Mouse (Mus musculus): ENCODE measurements around the gene Deup1.
"Not testable (repeated sequence)": the region's sequence is repeated elsewhere in the genome, so short reads cannot be mapped to it uniquely, and the experiment has no call there.

The Deup1 gene

GRCm38 (mm10) chr9:15587157-15587854 is 40.4 kb downstream of the Deup1 start:
- peak in 1 of 2 experiments; percentile 16 for DNase-seq (ENCODE audit: low spot score in 2 of 2)

DNA sequence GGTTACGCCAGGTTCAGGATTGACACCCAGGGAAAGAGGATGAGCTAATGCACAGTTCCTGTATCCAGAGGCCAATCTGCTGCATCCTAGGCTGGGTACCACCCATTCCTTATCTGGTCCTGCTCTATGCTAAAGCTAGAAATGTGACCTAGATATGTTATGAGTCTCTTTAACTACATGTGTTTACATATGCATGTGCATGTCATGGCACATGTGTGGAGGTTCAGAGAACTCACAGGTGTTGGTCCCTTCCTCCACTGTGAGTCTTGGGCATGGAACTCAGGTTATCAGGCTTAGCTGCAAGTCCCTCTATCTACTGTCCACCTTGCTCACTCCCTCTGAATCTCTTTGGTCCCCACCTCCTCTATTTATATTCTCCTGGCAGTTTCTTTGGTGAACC is 41.8 kb downstream of the Deup1 start:
- DNase-seq (ENCODE audit: low spot score in 2 of 2) = no peak

- no peak for DNase-seq (ENCODE audit: low spot score in 2 of 2)
Measured at GRCm38 (mm10) chr9:15584209-15584608, 43.5 kb downstream of the Deup1 start.

DNA sequence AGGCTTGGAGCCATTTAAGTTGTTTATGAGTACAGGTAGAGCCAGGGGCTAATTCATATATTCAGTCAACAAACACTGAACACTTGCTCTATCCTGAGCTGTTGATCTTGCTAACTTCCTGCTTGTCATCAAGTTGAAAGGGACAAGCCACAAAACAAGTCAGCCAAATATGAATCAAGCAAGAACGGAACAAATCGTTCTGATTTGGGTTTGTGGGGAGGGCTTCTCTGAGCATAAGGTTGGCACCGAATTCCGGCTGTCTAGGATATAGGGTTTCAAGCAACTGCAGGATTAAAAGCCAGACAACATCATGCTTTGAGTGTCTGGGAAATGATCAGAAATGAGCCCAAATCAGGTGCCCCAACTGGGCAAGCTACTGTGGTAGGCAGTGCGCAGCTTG is 45.7 kb downstream of the Deup1 start:
- no peak for DNase-seq (ENCODE audit: low spot score in 2 of 2)

- DNase-seq (ENCODE audit: low spot score in 2 of 2) = no peak
Measured at GRCm38 (mm10) chr9:15580176-15580575, 47.6 kb downstream of the Deup1 start.

GRCm38 (mm10) chr9:15578946-15579345 is 48.8 kb downstream of the Deup1 start:
- DNase-seq (ENCODE audit: low spot score in 2 of 2) = no peak

DNA sequence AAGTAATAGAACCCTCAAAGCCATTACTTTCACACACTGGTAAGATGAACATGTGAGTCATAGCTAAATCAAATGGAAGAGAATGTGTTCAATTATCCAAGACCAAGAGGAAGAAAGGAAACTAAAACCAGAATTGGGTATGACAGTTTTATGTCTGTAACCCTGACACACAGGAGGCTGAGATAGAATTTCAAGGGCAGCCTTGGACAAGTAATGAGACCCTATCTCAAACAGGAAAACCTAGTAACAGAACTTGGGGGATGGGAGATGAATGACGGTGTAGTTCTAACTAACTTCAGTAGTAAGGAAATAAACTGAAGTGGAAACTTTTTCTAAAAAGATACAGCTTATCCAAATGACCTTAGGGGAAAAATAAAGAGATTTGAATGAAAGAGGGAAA is 49.3 kb downstream of the Deup1 start:
- no peak for DNase-seq (ENCODE audit: low spot score in 2 of 2)

DNA sequence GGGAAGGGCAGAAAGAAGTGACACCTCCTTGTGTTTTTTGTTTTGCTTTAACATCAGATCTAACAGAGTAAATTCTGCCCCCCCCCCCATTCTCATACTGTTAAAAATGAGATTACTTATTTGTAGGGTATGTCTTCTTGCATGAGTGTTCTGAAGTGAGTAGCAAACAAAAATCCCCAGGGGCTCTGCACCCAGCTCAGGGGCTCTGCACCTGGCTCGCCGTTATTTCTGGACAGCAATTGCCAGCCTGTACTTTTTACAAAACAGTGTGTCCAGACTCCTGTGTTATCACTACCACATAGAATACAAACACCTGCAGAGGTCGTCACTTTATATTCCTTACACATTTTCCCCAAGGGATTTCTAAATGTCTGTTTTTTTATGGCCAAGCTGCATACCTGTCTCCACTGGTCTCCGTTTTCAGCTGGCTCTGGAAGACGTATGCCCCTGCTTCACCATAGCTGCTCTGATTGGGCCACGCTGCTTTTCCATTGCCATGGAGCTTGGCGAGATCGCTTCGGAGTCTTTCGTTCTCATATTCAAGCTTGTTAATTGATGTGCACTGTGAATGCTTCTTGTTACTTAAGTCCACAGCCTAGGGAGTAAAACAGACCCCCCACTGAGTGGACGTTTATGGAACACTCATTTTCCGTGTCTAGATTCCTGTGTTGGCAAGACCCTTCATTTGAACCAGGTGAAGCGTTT is 52.8 kb downstream of the Deup1 start:
- no peak for DNase-seq (ENCODE audit: low spot score in 2 of 2)

GRCm38 (mm10) chr9:15562353-15562752 is 65.4 kb downstream of the Deup1 start:
- DNase-seq (ENCODE audit: low spot score in 2 of 2) = no peak

GRCm38 (mm10) chr9:15560451-15560850 is 67.3 kb downstream of the Deup1 start:
- no peak for DNase-seq (ENCODE audit: low spot score in 2 of 2)

- no peak for DNase-seq (ENCODE audit: low spot score in 2 of 2)
Measured at GRCm38 (mm10) chr9:15553322-15553721, 74.4 kb downstream of the Deup1 start.

DNA sequence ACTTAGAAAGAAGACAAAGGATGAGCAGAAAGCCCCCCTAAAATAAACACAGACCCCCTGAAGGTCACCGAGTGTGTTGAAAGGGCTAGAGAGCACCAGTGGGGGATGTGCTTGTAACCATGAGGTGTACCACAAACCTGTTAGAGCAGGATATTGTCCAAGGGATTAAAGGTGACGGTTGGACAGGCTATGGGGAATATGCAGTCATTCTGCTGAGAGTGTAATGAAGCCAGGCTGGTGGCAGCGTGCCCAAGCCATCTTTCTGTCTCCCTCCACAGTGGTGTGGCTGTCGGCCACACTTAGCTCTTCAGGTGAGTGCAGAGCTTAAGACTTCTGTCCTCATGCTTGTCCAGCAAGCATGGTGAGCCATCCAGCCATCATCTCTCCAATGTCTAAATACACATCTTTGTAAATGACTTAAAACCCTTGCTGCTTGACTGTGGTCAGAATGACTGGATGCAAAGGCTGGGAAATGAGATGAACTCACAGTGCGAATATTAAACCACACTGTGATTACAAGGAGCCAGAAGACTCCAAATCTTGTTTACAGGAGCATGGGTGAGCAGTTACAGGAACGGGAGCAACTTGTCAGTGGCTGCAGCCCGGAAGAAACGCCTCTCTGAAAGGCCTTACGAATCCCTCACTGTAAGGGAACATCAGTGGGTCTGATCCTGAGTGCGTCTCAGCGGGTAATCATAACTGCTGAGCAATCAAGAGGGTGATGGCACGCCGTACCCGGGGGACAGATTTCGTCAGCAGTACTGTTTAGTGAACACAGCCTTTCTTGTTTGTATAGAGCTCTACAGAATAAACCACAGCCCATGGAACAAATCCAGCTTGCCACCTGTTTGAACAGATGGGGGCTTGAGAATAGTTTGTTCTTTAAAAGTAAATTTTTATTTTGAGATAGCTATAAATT is 75.5 kb downstream of the Deup1 start:
- no peak for DNase-seq (ENCODE audit: low spot score in 2 of 2)

DNA sequence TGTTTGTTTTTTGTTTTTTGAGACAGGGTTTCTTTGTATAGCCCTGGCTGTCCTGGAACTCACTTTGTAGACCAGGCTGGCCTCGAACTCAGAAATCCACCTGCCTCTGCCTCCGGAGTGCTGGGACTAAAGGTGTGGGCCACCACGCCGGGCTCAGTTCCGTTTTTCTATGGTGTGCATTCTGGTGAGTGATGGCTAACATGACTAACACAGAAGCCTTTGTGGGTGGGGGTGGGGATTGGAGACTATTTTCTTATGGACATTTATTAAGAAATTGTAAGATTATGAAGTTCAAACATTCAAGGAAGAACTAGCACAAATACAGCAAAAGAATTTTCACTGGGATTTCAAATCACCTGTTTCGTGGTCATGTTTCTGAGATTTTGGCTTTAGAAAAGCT is 76.7 kb downstream of the Deup1 start:
- DNase-seq (ENCODE audit: low spot score in 2 of 2) = not testable (repeated sequence)

GRCm38 (mm10) chr9:15550461-15550961 is 77.2 kb downstream of the Deup1 start:
- no peak for DNase-seq (ENCODE audit: low spot score in 2 of 2)

DNA sequence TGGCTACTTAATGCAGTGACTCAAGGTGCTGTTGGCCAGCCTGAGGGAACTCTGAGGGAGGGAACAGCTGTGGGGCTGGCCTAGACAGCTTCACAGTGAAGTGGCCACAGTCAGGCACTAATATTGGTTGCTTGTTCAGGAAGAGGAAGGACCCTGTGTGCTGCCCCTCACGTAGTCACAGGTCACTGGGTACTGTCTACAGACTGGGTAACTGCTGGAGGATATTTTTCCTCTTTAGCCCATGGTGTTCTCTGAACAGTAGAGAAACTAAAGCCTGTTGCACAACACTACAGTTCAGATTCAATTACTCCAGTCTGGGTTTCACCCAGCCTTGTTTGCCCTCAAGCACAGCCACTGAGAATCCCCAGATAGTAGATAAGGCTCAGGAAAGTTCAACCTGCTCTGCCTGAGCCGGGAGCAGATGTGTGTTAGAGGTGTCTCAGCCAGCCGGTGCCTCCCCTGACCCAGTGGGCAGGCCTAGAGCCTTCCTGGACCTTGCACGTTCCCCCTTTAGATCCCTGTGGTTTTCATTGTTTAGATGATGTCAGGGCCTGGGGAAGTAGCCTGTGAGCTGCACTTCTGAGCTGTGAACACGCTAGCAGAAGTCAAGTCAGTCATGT is 85.9 kb downstream of the Deup1 start:
- no peak for DNase-seq (ENCODE audit: low spot score in 2 of 2)

GRCm38 (mm10) chr9:15538979-15539533 is 88.7 kb downstream of the Deup1 start:
- DNase-seq (ENCODE audit: low spot score in 2 of 2) = no peak

DNA sequence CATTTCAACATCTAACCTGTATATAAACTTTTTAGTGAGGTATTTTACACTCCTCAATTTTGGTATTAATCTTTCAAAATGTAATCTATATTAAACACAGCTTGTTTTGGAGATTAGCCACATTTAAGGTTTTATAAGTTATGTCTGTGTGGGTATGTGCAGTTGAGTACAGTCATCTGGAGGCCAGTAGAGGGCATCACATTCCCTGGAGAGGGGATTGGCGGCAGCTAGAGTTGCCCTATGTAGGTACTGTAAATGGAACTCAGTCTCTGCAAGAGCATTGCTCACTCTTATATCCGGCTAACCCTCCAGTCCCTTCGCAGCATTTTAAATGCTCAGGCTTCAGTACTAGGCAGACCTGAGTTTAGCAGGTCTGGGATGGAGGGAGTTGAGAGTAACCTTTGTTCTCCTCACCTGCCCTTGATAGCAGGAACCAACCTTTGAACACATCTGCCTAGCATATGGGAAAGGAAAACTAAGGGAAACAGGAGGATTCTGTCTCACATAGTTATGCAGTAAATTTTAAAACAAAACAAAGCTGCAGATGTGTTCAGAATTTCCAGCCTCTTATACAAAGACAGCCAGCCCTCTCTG is 90.2 kb downstream of the Deup1 start:
- DNase-seq (ENCODE audit: low spot score in 2 of 2) = no peak

- DNase-seq (ENCODE audit: low spot score in 2 of 2) = no peak
Measured at GRCm38 (mm10) chr9:15536861-15537426, 90.8 kb downstream of the Deup1 start.

DNA sequence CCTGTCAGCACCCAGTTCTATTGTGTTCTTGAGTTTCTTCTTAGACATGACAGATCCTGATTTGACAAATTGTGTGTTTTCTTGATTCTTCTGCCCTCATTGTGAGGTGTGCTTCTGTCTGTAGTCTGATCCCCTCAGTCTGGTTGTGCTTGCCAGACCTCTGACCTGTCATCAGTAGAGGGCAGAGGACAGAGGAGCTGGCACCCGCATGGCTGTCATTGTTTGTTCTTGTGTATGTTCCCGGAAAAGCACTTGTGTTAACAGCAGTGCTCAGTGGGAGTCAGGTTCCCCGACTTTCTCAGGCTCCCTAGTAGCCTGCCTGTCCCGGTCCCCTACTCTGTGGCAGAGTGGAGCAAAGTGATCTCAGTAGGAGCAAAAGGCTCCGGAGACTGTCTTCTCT is 92.3 kb downstream of the Deup1 start:
- no peak for DNase-seq (ENCODE audit: low spot score in 2 of 2)

DNA sequence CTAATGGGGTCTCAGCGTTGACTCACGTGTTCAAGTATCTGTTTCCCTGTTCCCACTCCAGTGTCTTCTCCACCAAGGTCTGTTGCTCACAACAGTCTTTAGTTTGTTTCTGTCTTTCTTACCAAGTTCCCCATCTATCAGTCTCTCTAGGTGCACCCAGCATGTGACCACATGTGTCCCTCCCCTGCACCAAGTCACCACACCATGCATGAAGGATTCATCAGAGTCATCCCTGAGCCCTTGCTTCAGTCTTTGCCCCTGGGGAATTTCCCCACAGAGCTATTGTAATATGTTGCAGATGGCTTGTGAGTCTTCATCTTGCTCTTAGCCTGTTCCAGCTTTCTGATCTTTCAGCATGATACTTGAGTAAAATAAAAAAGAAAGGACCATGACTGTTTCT is 93.6 kb downstream of the Deup1 start:
- DNase-seq (ENCODE audit: low spot score in 2 of 2) = peak in 1 of 2 experiments; percentile 51
